ENCODE assay signal across 15 mouse cellular contexts in genomic region chr3:121917658-121918057, GRCm38 (mm10).
"Had no signal": no experiment of that assay in that cellular context is flagged by ENCODE, and none has a peak within 500 bp of the region (broad histone marks: within the 10 kb centered on the region; RNA-seq: fewer than 3 reads in every experiment).

No protein-coding gene starts in this region.

- H3K27me3 ChIP-seq: lung, embryonic 15.5 days; midbrain, embryonic 13.5 days; midbrain, embryonic 15.5 days; neural tube, embryonic 12.5 days; stomach, embryonic 15.5 days had no signal

- H3K4me3 ChIP-seq: lung, embryonic 15.5 days; megakaryocyte, embryonic 14.5 days; midbrain, embryonic 13.5 days; midbrain, embryonic 15.5 days; neural tube, embryonic 12.5 days; stomach, embryonic 15.5 days had no signal

- H3K27ac ChIP-seq: lung, embryonic 15.5 days; macrophage; midbrain, embryonic 13.5 days; midbrain, embryonic 15.5 days; neural tube, embryonic 12.5 days; stomach, embryonic 15.5 days; stomach, postnatal 0 days had no signal

- H3K9ac ChIP-seq: lung, embryonic 15.5 days; midbrain, embryonic 13.5 days; midbrain, embryonic 15.5 days; neural tube, embryonic 12.5 days; stomach, embryonic 15.5 days had no signal

- H3K36me3 ChIP-seq: lung, embryonic 15.5 days; midbrain, embryonic 13.5 days; midbrain, embryonic 15.5 days; neural tube, embryonic 12.5 days; stomach, embryonic 15.5 days had no signal

- DNase-seq: lung, adult 2 months; lung, postnatal 10 days; right cerebral cortex, postnatal 14 days; thymus, adult 2 months; thymus, postnatal 25 days; thymus, postnatal 4 days had no signal

- H3K9me3 ChIP-seq: lung, embryonic 15.5 days; megakaryocyte, embryonic 14.5 days; midbrain, embryonic 13.5 days; midbrain, embryonic 15.5 days; neural tube, embryonic 12.5 days; stomach, embryonic 15.5 days had no signal

- ATAC-seq: midbrain, embryonic 13.5 days; midbrain, embryonic 15.5 days had no signal

- H3K4me2 ChIP-seq: lung, embryonic 15.5 days; midbrain, embryonic 11.5 days; midbrain, embryonic 13.5 days; midbrain, embryonic 15.5 days; neural tube, embryonic 12.5 days; stomach, embryonic 15.5 days had no signal

- H3K4me1 ChIP-seq: midbrain, embryonic 13.5 days; midbrain, embryonic 15.5 days; neural tube, embryonic 12.5 days; stomach, embryonic 15.5 days had no signal
